Mouse (Mus musculus) hindbrain, embryonic 16.5 days (tissue): ENCODE results near the gene Iqcd. TPM values are rescaled to one million over a fixed set of nuclear protein-coding genes. Genes with fewer than 3 reads are reported as not detected.
A peak's percentile ranks its signal among the peaks of the same experiment; 100 is the strongest.

Experiments used
- ATAC-seq: fragments of 200-750 bp; cut with Nextera tagmentation; 2 replicates; pipeline ENCODE4 v1.8.0; 2017; ENCODE audit warnings: moderate TSS enrichment, moderate library complexity
- H3K27ac ChIP-seq: fragments of 300-500 bp; sonication (generic); 2 replicates; pipeline ENCODE4 v1.5.1; 2014; ENCODE audit warnings: low read depth, mild to moderate bottlenecking, control low read depth, low read length, moderate library complexity
- H3K27me3 ChIP-seq: fragments of 300-500 bp; sonication (generic); replicated peaks from 2 replicates; pipeline ENCODE4 v1.6.1; 2014; ENCODE audit warnings: low read length; ENCODE audit not compliant: control insufficient read depth, insufficient read depth
- H3K36me3 ChIP-seq: fragments of 300-500 bp; sonication (generic); 2 replicates; pipeline ENCODE4 v1.6.1; 2014; ENCODE audit warnings: mild to moderate bottlenecking, low read length, moderate library complexity, mixed read lengths; ENCODE audit not compliant: control insufficient read depth, insufficient read depth
- H3K4me1 ChIP-seq: fragments of 300-500 bp; sonication (generic); 2 replicates; pipeline ENCODE4 v1.6.1; 2014; ENCODE audit warnings: low read depth, low read length; ENCODE audit not compliant: control insufficient read depth, insufficient read depth
- H3K4me2 ChIP-seq: fragments of 300-500 bp; sonication (generic); 2 replicates; pipeline ENCODE4 v1.6.1; 2014; ENCODE audit warnings: mild to moderate bottlenecking, low read length, control low read depth, moderate library complexity
- H3K4me3 ChIP-seq: fragments of 300-500 bp; sonication (generic); 2 replicates; pipeline ENCODE4 v1.5.1; 2014; ENCODE audit warnings: mild to moderate bottlenecking, low read length, control low read depth, moderate library complexity
- H3K9ac ChIP-seq: fragments of 300-500 bp; sonication (generic); 2 replicates; pipeline ENCODE4 v1.6.1; 2014; ENCODE audit warnings: low read depth, mild to moderate bottlenecking, control low read depth, low read length, moderate library complexity
- H3K9me3 ChIP-seq: fragments of 300-500 bp; sonication (generic); 2 replicates; pipeline ENCODE4 v1.6.1; 2014; ENCODE audit warnings: mild to moderate bottlenecking, low read length, moderate library complexity; ENCODE audit not compliant: control insufficient read depth
- WGBS: fragments of 180-500 bp; shearing (Covaris S2); extraction: QIAGEN DNeasy Blood & Tissue Kit; methylation state at CpG from one replicate; pipeline ENCODE4 v1.1.7; 2014; 5-methylcytosine and 5-hydroxymethylcytosine counted together
- polyA plus RNA-seq: library from polyadenylated mRNA; unstranded; fragments of >200 nt; fragmentation: Nextera tagmentation; extraction: Ambion mirVana; gene quantifications from 2 replicates; pipeline ENCODE4 v1.2.1, GENCODE M21; 2015

The Iqcd gene
- polyA plus RNA-seq, 1 experiment from 2014 or later, result 2.0 TPM

- ATAC-seq, result no peak
Measured at GRCm38 (mm10) chr5:120568964-120569363, 19.9 kb upstream of the Iqcd start.

GRCm38 (mm10) chr5:120569791-120570190, 19.0 kb upstream of the Iqcd start:
- 0 out of 2 replicates have a peak overlapping the region, but pooled peaks have one; percentile 8 for H3K9ac ChIP-seq
- WGBS, result 80% methylated on average over 3 of the region's 3 CpGs
- H3K9me3 ChIP-seq, result no peaks in the 10 kb centered on the region

More at GRCm38 (mm10) chr5:120568964-120569363, 19.9 kb upstream of the Iqcd start:
- Histone ChIP-seq H3K9ac (no peak overlapping the region), H3K27ac (peak overlapping the region; percentile 90), H3K36me3 (no peaks in the 10 kb centered on the region), H3K27me3 (no peaks in the 10 kb centered on the region), H3K4me2 (no peak overlapping the region), H3K4me1 (peaks cover 71% of the 10 kb centered on the region), H3K9me3 (no peaks in the 10 kb centered on the region), H3K4me3 (no peak overlapping the region)
- WGBS, result 78% methylated on average over 4 of the region's 4 CpGs

GRCm38 (mm10) chr5:120570289-120570897, 18.4 kb upstream of the Iqcd start:
- peak overlapping the region; percentile 4 for H3K27ac ChIP-seq
- H3K4me1 ChIP-seq, result peaks cover 61% of the 10 kb centered on the region
- H3K9ac ChIP-seq, result peak overlapping the region; percentile 28; the same call in 1 of the 2 replicates
- no peak overlapping the region for H3K4me2 ChIP-seq
- no peak overlapping the region for H3K4me3 ChIP-seq
- H3K36me3 ChIP-seq, result no peaks in the 10 kb centered on the region
- no peak for ATAC-seq
- WGBS, result 74% methylated on average over 11 of the region's 11 CpGs
- H3K27me3 ChIP-seq, result no peaks in the 10 kb centered on the region
- H3K9me3 ChIP-seq, result no peaks in the 10 kb centered on the region

More at GRCm38 (mm10) chr5:120569791-120570190, 19.0 kb upstream of the Iqcd start:
- H3K4me3 ChIP-seq, result no peak overlapping the region
- peak overlapping the region; percentile 16; the same call in 1 of the 2 replicates for H3K27ac ChIP-seq
- H3K4me1 ChIP-seq, result peaks cover 67% of the 10 kb centered on the region
- H3K27me3 ChIP-seq, result no peaks in the 10 kb centered on the region
- no peak for ATAC-seq
- no peaks in the 10 kb centered on the region for H3K36me3 ChIP-seq
- no peak overlapping the region for H3K4me2 ChIP-seq

GRCm38 (mm10) chr5:120571056-120571740, 17.6 kb upstream of the Iqcd start:
- Histone ChIP-seq H3K27me3 (no peaks in the 10 kb centered on the region), H3K27ac (peak overlapping the region; percentile 6), H3K9ac (peak overlapping the region; percentile 28; the same call in 1 of the 2 replicates), H3K4me3 (no peak overlapping the region), H3K36me3 (no peaks in the 10 kb centered on the region), H3K4me2 (no peak overlapping the region), H3K4me1 (peaks cover 53% of the 10 kb centered on the region), H3K9me3 (no peaks in the 10 kb centered on the region)
- WGBS, result 32% methylated on average over 14 of the region's 14 CpGs
- no peak for ATAC-seq

- Histone ChIP-seq H3K27ac (no peak overlapping the region), H3K36me3 (no peaks in the 10 kb centered on the region), H3K27me3 (no peaks in the 10 kb centered on the region), H3K4me2 (no peak overlapping the region), H3K9me3 (no peaks in the 10 kb centered on the region), H3K9ac (no peak overlapping the region), H3K4me1 (peaks cover 38% of the 10 kb centered on the region), H3K4me3 (no peak overlapping the region)
- no peak for ATAC-seq
- 72% methylated on average over 10 of the region's 10 CpGs for WGBS
Measured at GRCm38 (mm10) chr5:120574469-120575063, 14.2 kb upstream of the Iqcd start.

GRCm38 (mm10) chr5:120576781-120577301, 12.0 kb upstream of the Iqcd start:
- Histone ChIP-seq H3K4me3 (no peak overlapping the region), H3K4me2 (no peak overlapping the region), H3K9me3 (no peaks in the 10 kb centered on the region), H3K27me3 (no peaks in the 10 kb centered on the region), H3K4me1 (peaks cover 21% of the 10 kb centered on the region), H3K27ac (no peak overlapping the region), H3K36me3 (0 out of 2 replicates have a peak, but pooled peaks cover under 1% of the 10 kb centered on the region), H3K9ac (no peak overlapping the region)
- 80% methylated on average over 11 of the region's 11 CpGs for WGBS
- ATAC-seq, result no peak

- Histone ChIP-seq H3K27me3 (no peaks in the 10 kb centered on the region), H3K36me3 (0 out of 2 replicates have a peak, but pooled peaks cover 2% of the 10 kb centered on the region), H3K9me3 (no peaks in the 10 kb centered on the region), H3K4me1 (peaks cover 18% of the 10 kb centered on the region), H3K4me2 (no peak overlapping the region), H3K4me3 (no peak overlapping the region), H3K27ac (peak overlapping the region; percentile 42; the same call in 1 of the 2 replicates), H3K9ac (no peak overlapping the region)
- ATAC-seq, result no peak
- WGBS, result 48% methylated on average over 10 of the region's 10 CpGs
Measured at GRCm38 (mm10) chr5:120577935-120578441, 10.8 kb upstream of the Iqcd start.

- Histone ChIP-seq H3K27me3 (no peaks in the 10 kb centered on the region), H3K4me2 (no peak overlapping the region), H3K4me3 (no peak overlapping the region), H3K4me1 (peaks cover 18% of the 10 kb centered on the region), H3K27ac (peak overlapping the region; percentile 42), H3K36me3 (0 out of 2 replicates have a peak, but pooled peaks cover 2% of the 10 kb centered on the region), H3K9me3 (no peaks in the 10 kb centered on the region), H3K9ac (peak overlapping the region; percentile 29; the same call in 1 of the 2 replicates)
- no peak for ATAC-seq
- 52% methylated on average over 12 of the region's 12 CpGs for WGBS
Measured at GRCm38 (mm10) chr5:120578504-120579081, 10.2 kb upstream of the Iqcd start.
